Mouse (Mus musculus): ENCODE results near the gene Tln2.

DNA sequence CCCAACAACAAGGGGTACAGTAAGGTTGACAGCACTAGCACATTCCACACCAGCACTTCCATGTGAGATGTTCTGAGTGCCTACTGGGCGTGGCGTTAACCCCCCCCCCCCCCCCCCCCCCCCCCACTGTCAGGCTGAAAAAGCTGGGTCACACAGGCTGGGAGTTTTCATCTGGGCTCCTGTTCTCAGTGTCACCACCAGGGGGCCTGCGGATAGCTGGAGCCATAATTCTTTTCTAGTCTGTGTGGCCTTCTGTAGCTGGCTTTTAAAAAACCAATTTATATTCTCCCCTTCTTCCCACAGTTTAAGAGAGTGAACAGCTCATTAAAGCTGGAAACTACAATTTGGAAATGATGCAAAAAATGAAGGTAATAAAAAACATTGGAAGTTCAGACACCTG is 244.1 kb downstream of the Tln2 start:
- no peak for TF ChIP-seq ZNF384 (IDR thresholded peaks at IDR 0.05; ENCODE audit: low read depth, low read length)
- TF ChIP-seq CHD2 (IDR thresholded peaks at IDR 0.05; ENCODE audit: low read depth, low read length) = no peak
- no peak for TF ChIP-seq MAFK (IDR thresholded peaks at IDR 0.05; ENCODE audit: insufficient read depth, low read depth, low read length)
- no peak for TF ChIP-seq HCFC1 (IDR thresholded peaks at IDR 0.05; ENCODE audit: borderline replicate concordance, insufficient read depth, low read length)
- 0 out of 2 replicates have a peak, but pooled peaks have one; percentile 9 for TF ChIP-seq ZC3H11A (IDR thresholded peaks at IDR 0.05; ENCODE audit: borderline replicate concordance, low read depth, low read length)

Measured in ES-E14 (cell line).